Mouse (Mus musculus): ENCODE measurements around the gene Tm9sf2. TPM values are rescaled to one million over a fixed set of nuclear protein-coding genes. Genes with fewer than 3 reads are reported as not detected.
"Not testable (repeated sequence)": the region's sequence is repeated elsewhere in the genome, so short reads cannot be mapped to it uniquely, and the experiment has no call there.

Gene Tm9sf2
- total RNA-seq (2021): 10 to 100 TPM; 56.1 to 62.5 TPM
- long read RNA-seq, experiment 1, transcript Tm9sf2-201 (17 exons, 3,107 nt): major isoform, 72 of 95 reads
- long read RNA-seq, experiment 1, partial matches to known transcripts: 11 of 95 reads
- long read RNA-seq, experiment 1, other reads (novel, unspliced or antisense): 12 of 95 reads
- long read RNA-seq, experiment 2, transcript Tm9sf2-201 (17 exons, 3,107 nt): major isoform, 140 of 168 reads
- long read RNA-seq, experiment 2, partial matches to known transcripts: 15 of 168 reads
- long read RNA-seq, experiment 2, other reads (novel, unspliced or antisense): 13 of 168 reads

DNA sequence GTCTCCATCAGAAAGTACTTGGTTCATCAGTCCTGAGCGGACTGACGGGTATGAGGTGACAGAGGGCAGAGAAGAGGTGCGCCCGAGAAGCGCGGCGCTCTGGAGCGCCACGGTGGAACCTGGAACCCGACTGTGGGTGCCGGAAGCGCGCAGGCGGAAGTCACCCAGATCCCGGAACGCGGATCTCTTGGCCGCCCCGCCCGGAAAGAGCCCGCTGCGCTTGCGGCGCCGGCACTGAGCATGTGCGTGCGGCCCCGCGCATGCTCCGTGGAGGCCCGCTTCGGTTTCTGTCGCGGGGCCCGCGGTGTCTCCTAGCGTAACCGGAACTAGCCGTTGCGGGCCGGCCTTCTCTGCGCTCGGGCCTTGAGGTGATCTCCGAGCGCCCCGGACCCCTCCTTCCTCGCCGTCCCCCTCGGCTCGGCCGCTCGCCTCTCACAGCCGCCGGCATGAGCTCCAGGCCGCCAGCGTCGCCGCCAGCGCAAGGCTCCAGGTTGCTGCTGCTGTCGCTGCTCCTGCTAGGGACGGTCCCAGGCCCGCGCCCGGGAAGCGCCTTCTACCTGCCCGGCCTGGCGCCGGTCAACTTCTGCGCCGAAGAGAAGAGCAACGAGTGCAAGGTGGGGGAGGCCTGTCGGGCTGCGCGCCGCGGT is at the start of gene Tm9sf2:
Tm9sf2 (plus strand) TSS at position 217 of the 647 bp plus-strand sequence.
- peak; percentile 95 for DNase-seq

GRCm38 (mm10) chr14:122057941-122058346 is 48.9 kb upstream of the Tm9sf2 start:
- no peak for DNase-seq

DNA sequence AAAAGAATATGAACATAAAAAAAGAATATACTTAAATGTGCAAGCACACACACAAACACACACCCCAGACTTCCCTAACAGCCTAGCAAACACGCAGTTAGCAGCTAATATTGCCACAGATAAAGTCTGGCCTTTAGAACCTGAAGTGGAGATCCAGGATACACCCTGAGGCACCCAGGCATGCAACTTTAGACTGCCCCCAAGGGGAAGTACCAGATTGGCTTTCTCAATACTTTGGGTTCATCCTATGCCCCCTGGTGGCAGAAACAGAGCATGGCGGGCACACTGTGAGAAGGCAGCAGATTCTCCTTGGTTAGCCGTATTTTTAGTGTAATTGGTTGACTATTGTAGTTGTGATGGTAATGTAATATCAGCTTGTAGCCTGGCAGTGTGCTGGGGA is 46.2 kb upstream of the Tm9sf2 start:
- peak; percentile 42 for DNase-seq

DNA sequence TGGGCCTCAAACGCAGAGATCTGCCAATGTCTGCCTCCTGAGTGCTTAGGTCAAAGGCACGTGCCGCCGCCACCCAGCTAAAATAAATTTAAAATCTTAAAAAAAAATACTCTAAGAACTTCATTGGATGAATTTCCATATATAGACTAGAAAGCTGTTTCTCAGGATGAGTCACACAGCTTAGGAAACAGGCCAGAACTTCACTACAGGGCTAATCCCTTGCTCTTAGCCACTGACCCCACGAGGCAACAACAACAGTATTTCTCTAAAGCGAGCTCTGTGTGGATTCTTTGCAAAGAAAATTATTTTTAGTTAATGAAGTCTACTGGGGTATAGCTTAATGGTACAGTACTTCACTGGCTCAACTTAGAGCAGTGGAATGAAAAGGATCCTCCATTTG is 45.5 kb upstream of the Tm9sf2 start:
- no peak for DNase-seq

- no peak for DNase-seq
Measured at GRCm38 (mm10) chr14:122062411-122063090, 44.3 kb upstream of the Tm9sf2 start.

DNA sequence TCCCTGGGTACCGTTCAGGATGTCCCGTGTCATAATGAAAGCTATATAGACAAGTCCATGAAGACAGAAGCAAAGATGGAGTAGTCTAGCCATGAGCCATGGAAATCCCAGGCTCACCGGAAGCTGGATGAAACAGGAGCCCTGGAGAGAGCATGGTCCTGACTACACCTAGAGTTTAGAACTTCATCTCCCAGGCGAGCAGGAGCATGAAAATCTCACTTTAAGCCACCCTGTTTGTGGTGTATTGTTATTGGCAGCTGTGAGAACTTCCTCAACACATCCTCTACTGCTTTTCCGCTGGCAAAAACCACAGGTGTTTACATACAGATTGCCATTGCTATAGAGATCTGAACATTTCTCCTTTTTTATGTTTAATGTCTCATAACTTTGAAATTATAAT is 43.2 kb upstream of the Tm9sf2 start:
- no peak for DNase-seq

- peak; percentile 36 for DNase-seq
Measured at GRCm38 (mm10) chr14:122064519-122064918, 42.3 kb upstream of the Tm9sf2 start.

GRCm38 (mm10) chr14:122066243-122066642 is 40.6 kb upstream of the Tm9sf2 start:
- no peak for DNase-seq

- DNase-seq: not testable (repeated sequence)
Measured at GRCm38 (mm10) chr14:122068036-122068435, 38.8 kb upstream of the Tm9sf2 start.

DNA sequence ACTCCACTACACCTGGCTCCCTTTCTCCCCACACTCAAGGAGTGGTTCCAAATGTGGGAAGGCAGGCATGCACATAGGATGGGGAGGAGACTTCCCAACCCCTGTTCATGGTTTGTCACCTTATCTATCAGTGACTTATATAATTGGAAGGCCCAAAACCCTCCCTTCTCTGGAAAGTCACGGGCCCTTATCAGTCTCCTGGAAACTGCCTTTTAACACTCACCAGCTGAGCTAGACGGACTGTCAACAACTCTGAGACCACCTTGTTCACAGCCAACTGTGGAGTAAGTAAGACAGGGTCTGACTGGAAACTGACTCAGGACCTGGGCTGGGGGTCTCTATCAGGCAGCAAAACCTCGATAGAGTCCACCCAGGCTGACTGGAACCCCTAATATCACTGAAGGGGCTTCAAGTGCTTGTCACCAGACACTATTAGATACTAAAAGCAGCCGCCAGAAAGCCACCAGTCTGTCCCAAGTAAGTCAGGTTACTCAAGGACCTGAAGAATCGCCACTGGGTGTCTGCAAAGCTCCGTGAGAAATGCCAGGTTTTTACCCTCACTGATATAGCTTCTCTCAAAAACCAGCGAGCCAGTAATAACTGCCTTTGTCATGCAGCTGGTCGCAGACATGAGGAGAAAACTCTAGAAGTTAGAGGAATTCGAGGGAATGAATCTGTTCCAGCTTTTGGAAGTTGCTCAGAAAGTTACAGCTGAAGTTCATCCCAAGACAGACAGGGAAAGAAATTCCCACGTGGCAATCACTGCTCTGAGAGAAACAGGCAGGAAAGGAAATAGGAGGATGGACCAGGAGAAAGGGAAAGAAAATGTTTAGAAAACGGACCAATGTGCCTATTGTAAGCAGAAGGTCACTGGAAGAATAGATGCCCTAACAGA is 37.8 kb upstream of the Tm9sf2 start:
- no peak for DNase-seq

DNA sequence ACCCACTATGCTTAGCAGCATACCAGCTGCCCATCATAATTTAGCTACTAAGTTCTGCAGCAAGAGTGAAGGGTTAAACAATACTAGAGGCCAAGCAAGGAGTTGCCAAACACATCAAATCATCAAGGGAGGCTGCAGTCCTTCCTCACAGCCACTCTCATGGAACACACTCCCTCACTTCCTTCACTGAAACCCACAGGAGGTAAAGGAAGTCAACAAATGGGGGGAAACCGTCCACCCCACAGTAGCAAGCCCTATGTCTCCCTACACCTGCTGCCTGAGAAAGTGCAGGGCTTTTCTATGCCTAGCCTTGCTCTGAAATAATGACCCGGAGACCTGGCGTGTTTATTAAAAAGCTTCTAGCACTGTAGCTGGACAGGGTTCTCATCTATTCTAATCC is 36.9 kb upstream of the Tm9sf2 start:
- no peak for DNase-seq

- DNase-seq: no peak
Measured at GRCm38 (mm10) chr14:122073422-122073821, 33.4 kb upstream of the Tm9sf2 start.

- DNase-seq: peak; percentile 19
Measured at GRCm38 (mm10) chr14:122074360-122074759, 32.5 kb upstream of the Tm9sf2 start.

GRCm38 (mm10) chr14:122075485-122076200 is 31.2 kb upstream of the Tm9sf2 start:
- DNase-seq: peak; percentile 29

GRCm38 (mm10) chr14:122077017-122077416 is 29.8 kb upstream of the Tm9sf2 start:
- no peak for DNase-seq

DNA sequence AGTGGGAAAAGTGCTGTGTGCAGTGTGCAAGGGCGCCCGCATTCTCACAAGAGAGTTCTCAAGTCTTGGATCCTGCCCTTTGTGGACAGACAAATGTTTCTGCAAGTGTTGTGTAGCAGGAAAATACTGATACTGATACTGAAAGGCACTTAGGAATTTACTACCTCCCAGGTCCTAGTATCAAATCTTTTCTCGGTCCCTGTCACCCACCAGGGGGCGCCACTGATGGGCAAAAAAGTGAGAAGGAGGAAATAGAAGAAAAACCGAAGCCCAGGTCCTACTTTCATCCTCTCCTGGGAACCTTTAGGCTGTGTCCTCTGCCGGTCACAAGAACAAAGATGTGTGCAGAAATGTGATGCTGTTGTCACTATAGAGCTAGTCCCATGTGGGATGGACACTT is 27.4 kb upstream of the Tm9sf2 start:
- no peak for DNase-seq

DNA sequence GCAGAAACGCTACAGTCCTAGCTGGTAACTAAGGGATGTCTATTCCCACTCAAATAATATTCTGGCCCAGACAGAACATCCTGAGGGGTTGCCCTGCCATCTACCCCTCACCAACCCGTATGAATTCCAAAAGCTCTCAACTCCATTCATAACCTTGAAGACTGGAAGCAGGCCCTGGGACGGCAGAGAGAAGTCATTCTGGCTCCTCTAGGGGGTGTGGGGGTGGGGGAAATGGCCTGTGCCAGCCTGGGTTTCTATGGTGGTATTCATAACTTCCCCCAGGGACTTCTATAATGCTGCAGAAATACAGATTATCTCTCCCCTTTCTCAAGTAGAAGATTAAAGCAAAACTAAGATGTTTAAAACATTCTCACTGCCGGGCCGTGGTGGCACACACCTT is 26.9 kb upstream of the Tm9sf2 start:
- no peak for DNase-seq

GRCm38 (mm10) chr14:122081308-122081707 is 25.5 kb upstream of the Tm9sf2 start:
- no peak for DNase-seq

DNA sequence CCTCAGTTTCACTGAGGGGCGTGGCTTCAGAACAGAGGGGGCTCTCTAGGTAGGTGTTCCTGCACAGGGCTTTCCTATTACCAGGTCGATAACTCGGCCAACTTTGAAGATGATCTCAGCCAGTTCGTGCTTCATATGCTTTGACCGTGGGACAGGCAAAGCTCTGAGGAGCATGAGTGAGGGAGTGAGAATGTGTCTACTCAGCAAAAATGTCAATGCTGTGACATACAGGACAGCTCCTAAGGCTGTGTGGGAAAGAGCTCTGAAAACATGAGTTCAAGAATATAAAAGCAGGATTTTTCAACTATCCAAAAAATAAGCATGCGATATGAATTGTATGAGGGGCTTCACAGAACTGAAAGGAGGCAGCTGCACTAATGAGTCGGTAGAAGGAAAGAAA is 23.3 kb upstream of the Tm9sf2 start:
- DNase-seq: no peak

GRCm38 (mm10) chr14:122087956-122088355 is 18.9 kb upstream of the Tm9sf2 start:
- no peak for DNase-seq

GRCm38 (mm10) chr14:122092363-122092762 is 14.5 kb upstream of the Tm9sf2 start:
- DNase-seq: no peak

DNA sequence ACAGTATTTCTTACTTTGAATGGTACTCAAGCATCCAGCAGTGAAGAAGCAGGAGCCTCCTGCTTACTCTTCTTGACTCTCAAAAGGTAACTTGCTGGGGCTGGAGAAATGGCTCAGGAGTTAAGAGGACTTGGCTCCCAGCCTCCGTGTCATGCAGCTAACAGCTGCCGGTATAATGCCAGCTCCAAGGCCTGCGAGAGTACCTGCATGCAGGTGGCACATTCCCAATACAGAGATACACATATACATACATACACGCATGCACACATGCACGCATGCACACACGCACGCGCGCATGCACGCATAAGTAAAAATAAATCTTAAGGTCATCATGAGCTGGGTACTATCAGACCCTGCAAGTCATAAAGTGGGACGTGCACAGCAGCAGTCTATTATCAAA is 10.5 kb upstream of the Tm9sf2 start:
- no peak for DNase-seq

All from gastrocnemius, postnatal 25 days (tissue).